Mouse (Mus musculus) liver, adult 2 months (tissue): ENCODE measurements around the gene Prkx. TPM values are rescaled to one million over a fixed set of nuclear protein-coding genes. Genes with fewer than 3 reads are reported as not detected.

Source experiments
- DNase-seq: peaks from one replicate; pipeline ENCODE4 v3.0.0-alpha.2; 2011; ENCODE audit warnings: low read depth, low spot score; ENCODE audit errors: extremely low read depth
- H3K27ac ChIP-seq: fragments of 200-500 bp; replicated peaks from 2 replicates; pipeline ENCODE4 v1.5.1; 2012; ENCODE audit warnings: low read depth, mild to moderate bottlenecking, control low read depth, inconsistent platforms, low read length; ENCODE audit not compliant: insufficient read depth
- H3K27me3 ChIP-seq: fragments of 200-500 bp; 2 replicates; pipeline ENCODE4 v1.6.1; 2012; ENCODE audit warnings: mild to moderate bottlenecking, moderate library complexity, low read length, inconsistent platforms; ENCODE audit not compliant: control insufficient read depth, insufficient read depth
- H3K36me3 ChIP-seq: fragments of 200-500 bp; 2 replicates; pipeline ENCODE4 v1.6.1; 2012; ENCODE audit warnings: low read length, inconsistent platforms; ENCODE audit not compliant: control insufficient read depth, insufficient read depth
- H3K4me1 ChIP-seq: fragments of 200-500 bp; 2 replicates; pipeline ENCODE4 v1.6.1; 2011; ENCODE audit warnings: low read length; ENCODE audit not compliant: control insufficient read depth, insufficient read depth
- H3K4me3 ChIP-seq: fragments of 200-500 bp; 2 replicates; pipeline ENCODE4 v1.5.1; 2011; ENCODE audit warnings: low read depth, mild to moderate bottlenecking, control low read depth, low read length, moderate library complexity; ENCODE audit not compliant: insufficient read depth
- H3K79me2 ChIP-seq: fragments of 200-500 bp; 2 replicates; pipeline ENCODE4 v1.6.1; 2012; ENCODE audit warnings: inconsistent platforms, mild to moderate bottlenecking, low read length, moderate library complexity; ENCODE audit not compliant: control insufficient read depth, insufficient read depth
- H3K9ac ChIP-seq: fragments of 200-500 bp; 2 replicates; pipeline ENCODE4 v1.6.1; 2012; ENCODE audit warnings: low read depth, mild to moderate bottlenecking, control low read depth, inconsistent platforms, low read length
- CTCF ChIP-seq: fragments of 200-500 bp; IDR thresholded peaks from 2 replicates; pipeline ENCODE4 v1.5.1; 2011; ENCODE audit warnings: low read depth, low read length, control low read depth
- POLR2A ChIP-seq: fragments of 200-500 bp; IDR thresholded peaks from 2 replicates; pipeline ENCODE4 v1.6.1; 2011; ENCODE audit warnings: low read length, control low read depth; ENCODE audit not compliant: insufficient read depth; ENCODE audit errors: extremely low read depth
- WGBS: fragments of 180-500 bp; shearing (Covaris S2); methylation state at CpG from one replicate; pipeline ENCODE4 v1.1.7; 2018; 5-methylcytosine and 5-hydroxymethylcytosine counted together
- polyA plus RNA-seq: library from polyadenylated mRNA; depleted of rRNA; stranded (reverse); fragments of >200 nt; gene quantifications from 2 replicates; pipeline ENCODE4 v1.2.3, GENCODE M21; 2012
- total RNA-seq: library from RNA; depleted of rRNA; stranded (reverse); fragments of >200 nt; gene quantifications from 2 replicates; pipeline ENCODE4 v1.2.3, GENCODE M21; 2014

The Prkx gene
- total and polyA plus RNA-seq, 2 experiments = 1.3 to 2.2 TPM

- Histone ChIP-seq H3K27ac (no peak overlapping the region), H3K4me3 (no peak overlapping the region), H3K4me1 (0 out of 2 replicates have a peak, but pooled peaks cover 3% of the 10 kb centered on the region), H3K27me3 (no peaks in the 10 kb centered on the region), H3K36me3 (no peaks in the 10 kb centered on the region), H3K79me2 (no peaks in the 10 kb centered on the region), H3K9ac (no peak overlapping the region)
- WGBS = 83% methylated on average over 3 of the region's 3 CpGs
- no peak for TF ChIP-seq POLR2A
- no peak for TF ChIP-seq CTCF
- DNase-seq = no peak
Measured at GRCm38 (mm10) chrX:77799554-77799953, 3.5 kb upstream of the Prkx start.

- H3K27ac ChIP-seq = no peak overlapping the region
- H3K36me3 ChIP-seq = no peaks in the 10 kb centered on the region
- H3K4me3 ChIP-seq = no peak overlapping the region
- H3K4me1 ChIP-seq = 0 out of 2 replicates have a peak, but pooled peaks cover 3% of the 10 kb centered on the region
- H3K9ac ChIP-seq = no peak overlapping the region
- H3K27me3 ChIP-seq = no peaks in the 10 kb centered on the region
- no peak for DNase-seq
- TF ChIP-seq POLR2A (no peak), CTCF (no peak)
- H3K79me2 ChIP-seq = no peaks in the 10 kb centered on the region
Measured at GRCm38 (mm10) chrX:77797801-77798200, 1.7 kb upstream of the Prkx start.

- Histone ChIP-seq H3K79me2 (no peaks in the 10 kb centered on the region), H3K4me1 (0 out of 2 replicates have a peak, but pooled peaks cover 3% of the 10 kb centered on the region), H3K4me3 (no peak overlapping the region), H3K27ac (no peak overlapping the region), H3K27me3 (no peaks in the 10 kb centered on the region), H3K9ac (no peak overlapping the region), H3K36me3 (no peaks in the 10 kb centered on the region)
- 86% methylated on average over 1 of the region's 1 CpGs for WGBS
- DNase-seq = no peak
- TF ChIP-seq POLR2A (no peak), CTCF (no peak)
Measured at GRCm38 (mm10) chrX:77796916-77797315, 838 bp upstream of the Prkx start.

- WGBS = under 1% methylated on average over 22 of the region's 30 CpGs
Measured at GRCm38 (mm10) chrX:77795858-77796174, 262 bp downstream of the Prkx start.

GRCm38 (mm10) chrX:77794962-77795857 is 868 bp downstream of the Prkx start:
- H3K79me2 ChIP-seq = no peaks in the 10 kb centered on the region
- DNase-seq = no peak
- peak overlapping the region; percentile 4; the same call in 1 of the 2 replicates for H3K27ac ChIP-seq

More at GRCm38 (mm10) chrX:77795858-77796174, 262 bp downstream of the Prkx start:
- Histone ChIP-seq H3K79me2 (no peaks in the 10 kb centered on the region), H3K9ac (peak overlapping the region; percentile 63), H3K27ac (peak overlapping the region; percentile 4; the same call in 1 of the 2 replicates), H3K4me3 (peak overlapping the region; percentile 77), H3K36me3 (no peaks in the 10 kb centered on the region), H3K4me1 (0 out of 2 replicates have a peak, but pooled peaks cover 3% of the 10 kb centered on the region), H3K27me3 (no peaks in the 10 kb centered on the region)
- DNase-seq = peak; percentile 55
- TF ChIP-seq CTCF = no peak
- 0 out of 2 replicates have a peak, but pooled peaks have one; percentile 12 for TF ChIP-seq POLR2A

GRCm38 (mm10) chrX:77788675-77789074 is 7.4 kb downstream of the Prkx start:
- Histone ChIP-seq H3K9ac (no peak overlapping the region), H3K4me3 (no peak overlapping the region), H3K36me3 (no peaks in the 10 kb centered on the region), H3K27ac (no peak overlapping the region), H3K4me1 (no peaks in the 10 kb centered on the region), H3K27me3 (no peaks in the 10 kb centered on the region), H3K79me2 (no peaks in the 10 kb centered on the region)
- TF ChIP-seq POLR2A (no peak), CTCF (no peak)
- no peak for DNase-seq
- WGBS = 86% methylated on average over 3 of the region's 3 CpGs

More at GRCm38 (mm10) chrX:77794962-77795857, 868 bp downstream of the Prkx start:
- Histone ChIP-seq H3K27me3 (no peaks in the 10 kb centered on the region), H3K4me3 (peak overlapping the region; percentile 77), H3K9ac (peak overlapping the region; percentile 63), H3K36me3 (no peaks in the 10 kb centered on the region), H3K4me1 (0 out of 2 replicates have a peak, but pooled peaks cover 3% of the 10 kb centered on the region)
- 3% methylated on average over 46 of the region's 61 CpGs for WGBS
- TF ChIP-seq POLR2A = no peak
- TF ChIP-seq CTCF = no peak
